Mouse (Mus musculus) brain, embryonic 14.5 days (tissue): Measurements from ENCODE around the gene Dapk2.

Experiments used
- CTCF ChIP-seq: fragments of 200-500 bp; IDR thresholded peaks from 2 replicates; pipeline ENCODE4 v1.5.1; 2012; ENCODE audit warnings: inconsistent platforms, mild to moderate bottlenecking, moderate library complexity, borderline replicate concordance; ENCODE audit not compliant: insufficient read depth, insufficient read length; ENCODE audit errors: extremely low read depth
- POLR2A ChIP-seq: fragments of 200-500 bp; IDR thresholded peaks from 2 replicates; pipeline ENCODE4 v1.6.1; 2012; ENCODE audit warnings: mild to moderate bottlenecking, inconsistent platforms, borderline replicate concordance; ENCODE audit not compliant: poor library complexity, insufficient read depth, insufficient read length, severe bottlenecking; ENCODE audit errors: extremely low read depth

DNA sequence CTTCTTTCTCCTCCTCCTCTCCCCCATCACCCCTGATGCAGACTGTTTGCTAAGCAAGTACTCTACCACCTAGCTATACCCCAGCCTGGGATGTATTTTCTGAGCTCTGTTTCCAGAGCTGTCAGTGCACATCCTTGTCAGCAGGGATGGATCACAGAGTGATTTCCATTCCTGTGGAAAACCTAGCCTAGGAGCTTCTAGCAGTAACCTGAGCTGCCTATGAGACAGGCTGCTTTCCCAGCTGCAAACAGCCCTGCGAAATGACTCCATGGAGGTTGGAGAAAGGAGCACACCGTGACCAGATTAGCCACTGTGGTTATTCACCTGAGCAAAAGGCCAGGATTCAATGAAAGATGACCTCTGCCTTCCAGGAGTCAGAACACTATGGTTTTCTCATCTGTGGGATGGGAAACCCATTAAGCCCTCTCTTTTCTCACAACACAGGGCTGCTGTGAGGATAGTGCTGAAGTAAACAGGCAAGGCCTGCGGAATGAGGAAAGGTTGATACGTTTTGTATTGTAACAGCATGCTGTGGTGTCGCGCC is 137.6 kb downstream of the Dapk2 start:
- TF ChIP-seq POLR2A (no peak), CTCF (no peak)
